Mouse (Mus musculus) stomach, postnatal 0 days (tissue): ENCODE results near the gene Hivep2. TPM values are rescaled to one million over a fixed set of nuclear protein-coding genes. Genes with fewer than 3 reads are reported as not detected.

Experiments used
- ATAC-seq: fragments of 200-750 bp; cut with Nextera tagmentation; 2 replicates; pipeline ENCODE4 v1.8.0; 2017; ENCODE audit not compliant: low FRiP score, low TSS enrichment
- DNase-seq: peaks from one replicate; pipeline ENCODE4 v3.0.0-alpha.2; 2016; ENCODE audit warnings: low spot score
- H3K27ac ChIP-seq: fragments of 300-500 bp; sonication (generic); replicated peaks from 2 replicates; pipeline ENCODE4 v1.5.1; 2014; ENCODE audit warnings: mild to moderate bottlenecking, control low read depth
- H3K27me3 ChIP-seq: fragments of 300-500 bp; sonication (generic); 2 replicates; pipeline ENCODE4 v1.6.1; 2014; ENCODE audit warnings: low read length; ENCODE audit not compliant: control insufficient read depth, insufficient read depth
- H3K36me3 ChIP-seq: fragments of 300-500 bp; sonication (generic); 2 replicates; pipeline ENCODE4 v1.6.1; 2014; ENCODE audit warnings: low read length, mixed read lengths; ENCODE audit not compliant: control insufficient read depth, insufficient read depth
- H3K4me1 ChIP-seq: fragments of 300-500 bp; sonication (generic); replicated peaks from 2 replicates; pipeline ENCODE4 v1.6.1; 2014; ENCODE audit warnings: antibody characterized with exemption; ENCODE audit not compliant: control insufficient read depth, insufficient read depth
- H3K4me2 ChIP-seq: fragments of 300-500 bp; sonication (generic); replicated peaks from 2 replicates; pipeline ENCODE4 v1.6.1; 2014; ENCODE audit warnings: low read depth, mild to moderate bottlenecking, control low read depth, moderate library complexity
- H3K4me3 ChIP-seq: fragments of 300-500 bp; sonication (generic); 2 replicates; pipeline ENCODE4 v1.5.1; 2014; ENCODE audit warnings: low read depth, low read length, control low read depth
- H3K9ac ChIP-seq: fragments of 300-500 bp; sonication (generic); 2 replicates; pipeline ENCODE4 v1.6.1; 2014; ENCODE audit warnings: mild to moderate bottlenecking, low read length, control low read depth, mixed read lengths
- H3K9me3 ChIP-seq: fragments of 300-500 bp; sonication (generic); 2 replicates; pipeline ENCODE4 v1.6.1; 2016; ENCODE audit warnings: low read length; ENCODE audit not compliant: control insufficient read depth
- CTCF ChIP-seq: IDR thresholded peaks from 2 replicates; pipeline ENCODE4 v1.5.1; 2016; ENCODE audit warnings: antibody characterized with exemption, low read depth, mild to moderate bottlenecking, moderate library complexity
- EP300 ChIP-seq: optimal IDR thresholded peaks from 2 replicates; pipeline ENCODE3; 2016; ENCODE audit warnings: antibody characterized with exemption
- WGBS: fragments of 180-500 bp; shearing (Covaris S2); extraction: QIAGEN DNeasy Blood & Tissue Kit; methylation state at CpG from one replicate; pipeline ENCODE4 v1.1.7; 2014; 5-methylcytosine and 5-hydroxymethylcytosine counted together
- polyA plus RNA-seq: library from polyadenylated mRNA; unstranded; fragments of >200 nt; fragmentation: Nextera tagmentation; extraction: Ambion mirVana; gene quantifications from 2 replicates; pipeline ENCODE4 v1.2.1, GENCODE M21; 2015

The Hivep2 gene
- polyA plus RNA-seq, 1 experiment from 2014 or later = 3.1 TPM

DNA sequence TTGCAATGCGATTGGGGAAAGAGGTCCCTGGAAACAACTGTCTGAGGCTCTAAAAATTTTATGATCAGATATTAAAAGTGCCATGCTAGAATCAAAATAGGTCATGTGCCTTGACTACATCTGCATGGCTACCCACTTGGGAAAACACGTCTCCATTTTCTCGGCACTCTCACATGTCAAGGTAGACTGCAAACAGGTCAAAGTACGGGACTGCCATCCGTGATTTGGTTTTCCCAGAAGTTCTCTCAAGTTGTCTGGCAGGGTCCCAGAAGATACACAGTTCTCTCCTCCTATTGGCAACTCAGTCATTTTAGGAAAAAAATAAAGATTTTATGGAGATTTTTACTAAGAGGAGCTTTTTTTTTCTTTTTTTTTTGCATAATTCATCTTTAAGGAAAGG lies 153.3 kb downstream of the Hivep2 start:
- Histone ChIP-seq H3K27ac (no peak overlapping the region), H3K9me3 (no peaks in the 10 kb centered on the region), H3K9ac (no peak overlapping the region), H3K27me3 (no peaks in the 10 kb centered on the region), H3K4me2 (no peak overlapping the region), H3K4me1 (no peaks in the 10 kb centered on the region), H3K4me3 (no peak overlapping the region), H3K36me3 (no peaks in the 10 kb centered on the region)
- WGBS = 84% methylated on average over 5 of the region's 5 CpGs
- ATAC-seq (no peak), DNase-seq (no peak)
- TF ChIP-seq CTCF (no peak), EP300 (no peak)

DNA sequence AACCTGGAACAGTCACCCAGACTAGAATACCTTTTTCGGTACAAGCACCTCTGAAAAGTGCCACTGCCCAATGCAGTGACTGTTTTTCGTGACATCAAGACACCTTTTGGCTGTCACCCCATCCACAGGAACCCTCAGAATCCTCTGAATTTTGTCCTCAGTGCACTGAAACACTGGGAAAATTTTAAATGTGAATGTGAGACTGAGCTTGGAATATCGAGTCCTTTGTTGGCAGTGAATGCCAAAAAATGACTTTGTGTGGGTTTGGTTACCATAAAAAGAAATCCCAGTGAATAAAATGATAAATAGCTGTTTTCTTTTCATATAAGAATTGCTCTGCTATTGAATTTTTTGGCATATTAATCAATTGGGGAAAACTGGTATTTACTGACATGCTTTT lies 154.6 kb downstream of the Hivep2 start:
- ATAC-seq = no peak
- TF ChIP-seq EP300 = no peak
- TF ChIP-seq CTCF = no peak
- no peak overlapping the region for H3K4me2 ChIP-seq

DNA sequence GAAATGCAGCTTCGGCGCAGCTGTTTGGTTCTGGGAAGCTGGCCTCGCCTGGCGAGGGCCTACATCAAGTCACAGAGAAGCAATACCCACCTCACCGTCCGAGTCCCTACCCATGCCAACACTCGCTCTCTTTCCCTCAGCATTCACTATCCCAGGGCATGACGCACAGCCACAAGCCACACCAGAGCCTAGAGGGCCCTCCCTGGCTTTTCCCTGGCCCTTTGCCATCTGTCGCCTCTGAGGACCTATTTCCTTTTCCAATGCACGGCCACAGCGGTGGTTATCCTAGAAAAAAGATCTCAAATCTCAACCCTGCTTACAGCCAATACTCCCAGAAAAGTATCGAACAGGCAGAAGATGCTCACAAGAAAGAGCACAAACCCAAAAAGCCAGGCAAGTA lies 162.0 kb downstream of the Hivep2 start:
- H3K4me2 ChIP-seq = no peak overlapping the region
- H3K4me3 ChIP-seq = no peak overlapping the region
- no peak overlapping the region for H3K27ac ChIP-seq
- WGBS = 90% methylated on average over 12 of the region's 12 CpGs
- no peaks in the 10 kb centered on the region for H3K4me1 ChIP-seq
- TF ChIP-seq CTCF (no peak), EP300 (no peak)
- DNase-seq (no peak), ATAC-seq (no peak)
- H3K9ac ChIP-seq = no peak overlapping the region
- peaks cover 7% of the 10 kb centered on the region for H3K36me3 ChIP-seq
- H3K9me3 ChIP-seq = no peaks in the 10 kb centered on the region
- no peaks in the 10 kb centered on the region for H3K27me3 ChIP-seq

More for the DNA sequence above, 154.6 kb downstream of the Hivep2 start:
- no peak overlapping the region for H3K9ac ChIP-seq
- no peak for DNase-seq
- WGBS = 85% methylated on average over 3 of the region's 3 CpGs
- H3K9me3 ChIP-seq = no peaks in the 10 kb centered on the region
- H3K4me1 ChIP-seq = no peaks in the 10 kb centered on the region
- no peak overlapping the region for H3K4me3 ChIP-seq
- H3K36me3 ChIP-seq = no peaks in the 10 kb centered on the region
- H3K27me3 ChIP-seq = no peaks in the 10 kb centered on the region
- no peak overlapping the region for H3K27ac ChIP-seq

DNA sequence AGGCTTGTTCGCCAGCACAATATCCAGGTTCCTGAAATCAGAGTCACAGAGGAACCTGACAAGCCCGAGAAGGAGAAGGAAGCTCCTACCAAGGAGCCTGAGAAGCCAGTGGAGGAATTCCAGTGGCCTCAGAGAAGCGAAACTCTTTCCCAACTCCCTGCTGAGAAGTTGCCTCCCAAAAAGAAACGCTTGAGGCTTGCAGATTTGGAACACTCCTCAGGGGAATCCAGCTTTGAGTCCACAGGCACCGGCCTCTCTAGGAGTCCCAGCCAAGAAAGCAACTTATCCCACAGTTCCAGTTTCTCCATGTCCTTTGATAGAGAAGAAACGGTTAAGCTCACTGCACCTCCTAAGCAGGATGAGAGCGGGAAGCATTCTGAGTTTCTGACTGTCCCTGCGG lies 164.4 kb downstream of the Hivep2 start:
- Histone ChIP-seq H3K4me2 (no peak overlapping the region), H3K9me3 (no peaks in the 10 kb centered on the region), H3K4me3 (no peak overlapping the region), H3K27ac (no peak overlapping the region), H3K4me1 (no peaks in the 10 kb centered on the region), H3K36me3 (peaks cover 7% of the 10 kb centered on the region), H3K27me3 (no peaks in the 10 kb centered on the region), H3K9ac (no peak overlapping the region)
- TF ChIP-seq CTCF = no peak
- no peak for TF ChIP-seq EP300
- DNase-seq (no peak), ATAC-seq (no peak)
- 87% methylated on average over 8 of the region's 8 CpGs for WGBS

DNA sequence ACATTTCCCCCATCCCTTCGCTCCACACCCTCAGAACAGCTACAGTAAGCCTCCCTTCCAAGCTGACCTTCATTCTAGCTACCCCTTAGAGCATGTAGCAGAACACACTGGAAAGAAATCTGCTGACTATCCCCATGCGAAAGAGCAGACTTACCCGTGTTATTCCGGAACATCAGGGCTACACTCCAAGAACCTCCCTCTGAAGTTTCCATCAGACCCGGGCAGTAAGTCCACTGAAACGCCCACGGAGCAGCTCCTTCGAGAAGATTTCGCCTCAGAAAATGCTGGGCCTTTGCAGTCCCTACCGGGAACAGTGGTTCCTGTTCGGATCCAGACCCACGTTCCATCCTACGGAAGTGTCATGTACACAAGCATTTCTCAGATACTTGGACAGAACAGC lies 165.4 kb downstream of the Hivep2 start:
- no peak for ATAC-seq
- WGBS = 96% methylated on average over 13 of the region's 13 CpGs
- Histone ChIP-seq H3K4me1 (no peaks in the 10 kb centered on the region), H3K9ac (no peak overlapping the region), H3K27ac (no peak overlapping the region), H3K4me2 (no peak overlapping the region), H3K4me3 (no peak overlapping the region), H3K27me3 (no peaks in the 10 kb centered on the region), H3K36me3 (peaks cover 10% of the 10 kb centered on the region), H3K9me3 (no peaks in the 10 kb centered on the region)
- no peak for DNase-seq
- TF ChIP-seq EP300 (no peak), CTCF (no peak)

DNA sequence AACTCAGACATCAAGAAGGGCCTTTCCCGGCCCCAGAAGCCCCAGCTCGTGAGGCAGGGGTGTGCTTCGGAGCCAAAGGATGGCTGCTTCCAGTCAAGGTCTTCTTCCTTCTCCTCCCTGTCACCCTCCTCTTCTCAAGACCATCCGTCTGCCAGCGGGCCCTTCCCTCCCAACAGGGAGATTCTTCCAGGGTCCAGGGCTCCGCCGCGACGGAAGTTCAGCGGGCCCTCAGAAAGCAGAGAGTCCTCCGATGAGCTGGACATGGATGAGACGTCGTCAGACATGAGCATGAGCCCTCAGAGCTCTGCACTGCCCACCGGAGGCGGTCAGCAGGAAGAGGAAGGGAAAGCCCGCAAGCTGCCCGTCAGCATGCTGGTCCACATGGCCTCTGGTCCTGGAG lies 166.2 kb downstream of the Hivep2 start:
- no peak overlapping the region for H3K4me3 ChIP-seq
- no peak for ATAC-seq
- H3K4me2 ChIP-seq = no peak overlapping the region
- H3K36me3 ChIP-seq = peaks cover 10% of the 10 kb centered on the region
- H3K27me3 ChIP-seq = no peaks in the 10 kb centered on the region
- H3K4me1 ChIP-seq = no peaks in the 10 kb centered on the region
- no peak for DNase-seq
- no peak overlapping the region for H3K9ac ChIP-seq
- TF ChIP-seq CTCF = 0 out of 2 replicates have a peak, but pooled peaks have one; percentile 5
- TF ChIP-seq EP300 = no peak
- H3K27ac ChIP-seq = no peak overlapping the region
- no peaks in the 10 kb centered on the region for H3K9me3 ChIP-seq
- WGBS = 90% methylated on average over 17 of the region's 17 CpGs
